Mouse (Mus musculus) kidney, embryonic 16.5 days (tissue): Measurements from ENCODE around the gene Prmt1. TPM values are rescaled to one million over a fixed set of nuclear protein-coding genes. Genes with fewer than 3 reads are reported as not detected.

Experiments used
- ATAC-seq: fragments of 200-750 bp; cut with Nextera tagmentation; 2 replicates; pipeline ENCODE4 v1.8.0; 2017; ENCODE audit warnings: moderate TSS enrichment; ENCODE audit not compliant: low FRiP score, low TSS enrichment
- H3K27ac ChIP-seq: fragments of 300-500 bp; sonication (generic); 2 replicates; pipeline ENCODE4 v1.5.1; 2014; ENCODE audit warnings: low read length
- H3K27me3 ChIP-seq: fragments of 300-500 bp; sonication (generic); 2 replicates; pipeline ENCODE4 v1.6.1; 2014; ENCODE audit warnings: low read length, control low read depth, mixed read lengths; ENCODE audit not compliant: insufficient read depth
- H3K36me3 ChIP-seq: fragments of 300-500 bp; sonication (generic); 2 replicates; pipeline ENCODE4 v1.6.1; 2014; ENCODE audit warnings: low read length, control low read depth, mixed read lengths; ENCODE audit not compliant: insufficient read depth
- H3K4me1 ChIP-seq: fragments of 300-500 bp; sonication (generic); 2 replicates; pipeline ENCODE4 v1.6.1; 2014; ENCODE audit warnings: low read length, control low read depth, mixed read lengths; ENCODE audit not compliant: insufficient read depth
- H3K4me2 ChIP-seq: fragments of 300-500 bp; sonication (generic); replicated peaks from 2 replicates; pipeline ENCODE4 v1.6.1; 2014; ENCODE audit warnings: low read depth, low read length
- H3K4me3 ChIP-seq: fragments of 300-500 bp; sonication (generic); 2 replicates; pipeline ENCODE4 v1.5.1; 2014; ENCODE audit warnings: mild to moderate bottlenecking, low read length
- H3K9ac ChIP-seq: fragments of 300-500 bp; sonication (generic); replicated peaks from 2 replicates; pipeline ENCODE4 v1.6.1; 2014; ENCODE audit warnings: low read length
- H3K9me3 ChIP-seq: fragments of 300-500 bp; sonication (generic); 2 replicates; pipeline ENCODE4 v1.6.1; 2016; ENCODE audit warnings: low read length, control low read depth
- WGBS: fragments of 180-500 bp; shearing (Covaris S2); extraction: QIAGEN DNeasy Blood & Tissue Kit; methylation state at CpG from one replicate; pipeline ENCODE4 v1.1.7; 2014; 5-methylcytosine and 5-hydroxymethylcytosine counted together
- polyA plus RNA-seq: library from polyadenylated mRNA; unstranded; fragments of >200 nt; fragmentation: Nextera tagmentation; extraction: Ambion mirVana; gene quantifications from 2 replicates; pipeline ENCODE4 v1.2.1, GENCODE M21; 2015

Prmt1 gene
- polyA plus RNA-seq, 1 experiment from 2014 or later = 701 TPM

GRCm38 (mm10) chr7:44966638-44967037 is 19.7 kb downstream of the Prmt1 start:
- no peaks in the 10 kb centered on the region for H3K9me3 ChIP-seq
- no peak overlapping the region for H3K27ac ChIP-seq
- no peak for ATAC-seq
- peaks cover 17% of the 10 kb centered on the region; the same call in 1 of the 2 replicates for H3K36me3 ChIP-seq
- H3K4me2 ChIP-seq = no peak overlapping the region
- no peak overlapping the region for H3K4me3 ChIP-seq
- WGBS = 70% methylated on average over 15 of the region's 15 CpGs
- no peaks in the 10 kb centered on the region for H3K27me3 ChIP-seq
- peaks cover 12% of the 10 kb centered on the region for H3K4me1 ChIP-seq
- no peak overlapping the region for H3K9ac ChIP-seq

DNA sequence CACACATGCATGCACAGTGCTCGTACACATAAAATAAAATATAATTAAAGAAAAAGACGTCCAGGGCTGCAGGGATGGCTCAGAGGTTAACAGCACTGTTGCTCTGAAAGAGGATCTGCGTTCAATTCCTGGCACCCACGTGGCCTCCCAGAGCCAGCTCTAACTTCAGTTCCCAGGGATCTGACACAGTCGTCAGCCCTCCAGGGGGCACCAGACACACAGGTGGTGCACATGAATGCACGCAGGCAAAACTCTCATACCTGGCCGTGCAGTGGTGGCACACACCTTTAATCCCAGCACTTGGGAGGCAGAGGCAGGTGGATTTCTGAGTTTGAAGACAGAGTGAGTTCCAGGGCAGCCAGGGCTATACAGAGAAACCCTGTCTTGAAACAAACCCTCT is 20.4 kb downstream of the Prmt1 start:
- 80% methylated on average over 7 of the region's 7 CpGs for WGBS
- Histone ChIP-seq H3K36me3 (peaks cover 17% of the 10 kb centered on the region; the same call in 1 of the 2 replicates), H3K4me3 (no peak overlapping the region), H3K9me3 (no peaks in the 10 kb centered on the region), H3K27me3 (no peaks in the 10 kb centered on the region), H3K9ac (no peak overlapping the region), H3K27ac (no peak overlapping the region), H3K4me2 (no peak overlapping the region), H3K4me1 (peaks cover 8% of the 10 kb centered on the region)
- ATAC-seq = no peak

- Histone ChIP-seq H3K9ac (no peak overlapping the region), H3K27me3 (no peaks in the 10 kb centered on the region), H3K4me3 (no peak overlapping the region), H3K4me2 (no peak overlapping the region), H3K36me3 (peaks cover 17% of the 10 kb centered on the region; the same call in 1 of the 2 replicates), H3K27ac (no peak overlapping the region), H3K4me1 (0 out of 2 replicates have a peak, but pooled peaks cover 5% of the 10 kb centered on the region), H3K9me3 (no peaks in the 10 kb centered on the region)
- WGBS = 95% methylated on average over 13 of the region's 13 CpGs
- ATAC-seq = no peak
Observed at GRCm38 (mm10) chr7:44964990-44965389, 21.4 kb downstream of the Prmt1 start.

DNA sequence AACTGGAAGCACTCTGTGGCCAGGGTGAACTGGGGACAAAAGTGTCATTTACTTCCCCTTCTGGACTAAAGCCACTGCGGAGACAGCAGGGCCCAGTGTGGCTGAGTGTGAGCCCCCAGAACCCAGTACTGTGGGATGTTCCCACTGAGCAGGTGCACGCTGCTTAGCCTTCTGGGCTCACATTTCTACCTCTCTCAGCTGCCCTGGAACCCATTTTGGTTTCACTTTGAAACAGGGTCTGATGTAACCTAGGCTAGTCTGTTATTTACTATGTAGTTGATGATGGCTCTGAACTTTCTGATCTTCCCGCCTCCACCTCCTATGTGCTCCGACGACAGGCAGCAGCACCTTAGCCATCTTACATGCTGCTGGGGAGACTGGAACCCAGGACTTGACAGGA is 23.5 kb downstream of the Prmt1 start:
- H3K27ac ChIP-seq = no peak overlapping the region
- H3K4me1 ChIP-seq = no peaks in the 10 kb centered on the region
- H3K36me3 ChIP-seq = peaks cover 17% of the 10 kb centered on the region; the same call in 1 of the 2 replicates
- no peak for ATAC-seq
- H3K4me2 ChIP-seq = no peak overlapping the region
- no peak overlapping the region for H3K4me3 ChIP-seq
- H3K27me3 ChIP-seq = no peaks in the 10 kb centered on the region
- 91% methylated on average over 5 of the region's 5 CpGs for WGBS
- H3K9me3 ChIP-seq = no peaks in the 10 kb centered on the region
- no peak overlapping the region for H3K9ac ChIP-seq

GRCm38 (mm10) chr7:44962337-44962736 is 24.0 kb downstream of the Prmt1 start:
- Histone ChIP-seq H3K4me2 (no peak overlapping the region), H3K4me3 (no peak overlapping the region)
- ATAC-seq = no peak

GRCm38 (mm10) chr7:44960512-44960910 is 25.9 kb downstream of the Prmt1 start:
- H3K27me3 ChIP-seq = no peaks in the 10 kb centered on the region
- H3K4me2 ChIP-seq = no peak overlapping the region
- WGBS = 85% methylated on average over 13 of the region's 13 CpGs
- H3K27ac ChIP-seq = no peak overlapping the region
- no peaks in the 10 kb centered on the region for H3K9me3 ChIP-seq
- H3K36me3 ChIP-seq = 0 out of 2 replicates have a peak, but pooled peaks cover 10% of the 10 kb centered on the region
- H3K4me3 ChIP-seq = no peak overlapping the region
- no peak overlapping the region for H3K9ac ChIP-seq
- ATAC-seq = no peak
- H3K4me1 ChIP-seq = peaks cover 8% of the 10 kb centered on the region; the same call in 1 of the 2 replicates

More at GRCm38 (mm10) chr7:44962337-44962736, 24.0 kb downstream of the Prmt1 start:
- 71% methylated on average over 8 of the region's 8 CpGs for WGBS
- H3K4me1 ChIP-seq = 0 out of 2 replicates have a peak, but pooled peaks cover 3% of the 10 kb centered on the region
- no peaks in the 10 kb centered on the region for H3K9me3 ChIP-seq
- no peaks in the 10 kb centered on the region for H3K27me3 ChIP-seq
- H3K9ac ChIP-seq = no peak overlapping the region
- H3K36me3 ChIP-seq = peaks cover 17% of the 10 kb centered on the region; the same call in 1 of the 2 replicates
- no peak overlapping the region for H3K27ac ChIP-seq

- Histone ChIP-seq H3K27ac (no peak overlapping the region), H3K4me3 (no peak overlapping the region), H3K9ac (no peak overlapping the region), H3K9me3 (no peaks in the 10 kb centered on the region), H3K4me1 (peaks cover 8% of the 10 kb centered on the region; the same call in 1 of the 2 replicates), H3K27me3 (no peaks in the 10 kb centered on the region), H3K36me3 (0 out of 2 replicates have a peak, but pooled peaks cover 5% of the 10 kb centered on the region), H3K4me2 (no peak overlapping the region)
- no peak for ATAC-seq
- WGBS = 76% methylated on average over 10 of the region's 10 CpGs
Observed at GRCm38 (mm10) chr7:44959874-44960511, 26.4 kb downstream of the Prmt1 start.

DNA sequence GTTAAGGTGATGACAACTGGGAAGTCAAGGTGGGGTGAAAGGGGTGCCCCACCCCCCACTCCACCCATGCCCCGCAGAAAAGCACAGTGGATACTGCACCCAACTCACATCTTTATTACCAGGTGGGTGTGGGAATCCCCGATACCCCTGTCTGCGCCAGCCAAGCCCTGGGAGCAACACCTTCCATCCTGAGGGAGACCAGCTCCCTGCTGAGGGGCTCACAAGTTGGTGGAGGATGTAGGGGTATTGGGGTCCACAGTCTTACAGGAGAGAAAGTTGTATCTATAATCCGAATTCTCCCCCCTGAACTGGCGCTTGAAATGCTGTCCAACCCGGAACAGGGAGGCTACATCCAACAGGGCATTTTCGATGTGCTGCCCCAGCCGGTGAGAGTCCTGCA is 27.1 kb downstream of the Prmt1 start:
- ATAC-seq = no peak
- Histone ChIP-seq H3K9ac (no peak overlapping the region), H3K36me3 (0 out of 2 replicates have a peak, but pooled peaks cover 3% of the 10 kb centered on the region)

GRCm38 (mm10) chr7:44958208-44958607 is 28.2 kb downstream of the Prmt1 start:
- Histone ChIP-seq H3K4me2 (no peak overlapping the region), H3K36me3 (no peaks in the 10 kb centered on the region), H3K9me3 (no peaks in the 10 kb centered on the region), H3K27me3 (no peaks in the 10 kb centered on the region), H3K27ac (no peak overlapping the region), H3K4me1 (peaks cover 8% of the 10 kb centered on the region; the same call in 1 of the 2 replicates), H3K9ac (no peak overlapping the region), H3K4me3 (no peak overlapping the region)
- no peak for ATAC-seq
- 52% methylated on average over 7 of the region's 7 CpGs for WGBS

More for the DNA sequence above, 27.1 kb downstream of the Prmt1 start:
- Histone ChIP-seq H3K4me1 (peaks cover 8% of the 10 kb centered on the region; the same call in 1 of the 2 replicates), H3K4me3 (no peak overlapping the region), H3K27me3 (no peaks in the 10 kb centered on the region), H3K9me3 (no peaks in the 10 kb centered on the region), H3K4me2 (no peak overlapping the region), H3K27ac (no peak overlapping the region)
- 87% methylated on average over 8 of the region's 8 CpGs for WGBS

DNA sequence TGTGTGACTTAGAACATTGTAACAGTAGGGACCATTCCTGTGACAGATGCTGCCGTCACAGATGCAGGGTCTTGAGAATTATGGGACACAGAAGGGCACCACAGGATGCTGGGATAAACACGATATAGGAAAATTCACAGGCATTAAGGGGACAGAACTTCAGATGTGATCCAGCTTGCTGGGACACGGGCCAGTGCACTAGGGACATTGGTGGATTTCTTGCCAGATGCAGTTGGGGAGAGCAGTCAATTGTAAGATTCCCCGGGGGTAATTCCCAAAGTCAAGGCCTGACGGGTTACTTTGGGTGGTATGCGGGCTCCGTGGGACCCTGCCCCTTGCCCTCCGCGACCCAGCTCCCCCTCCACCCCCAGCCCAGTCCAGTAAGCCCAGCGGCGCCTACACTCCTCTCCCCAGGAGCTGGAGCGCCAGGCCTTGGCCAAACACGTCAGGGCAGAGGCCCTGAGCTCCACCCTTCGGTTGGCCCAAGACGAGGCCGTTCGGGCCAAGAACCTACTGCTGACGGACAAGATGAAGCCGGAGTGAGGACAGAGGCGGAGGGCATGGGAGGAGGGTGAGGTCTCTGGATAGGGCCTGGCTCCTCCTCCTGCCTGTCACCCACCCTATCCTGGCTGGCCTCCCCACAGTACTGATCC is 29.1 kb downstream of the Prmt1 start:
- 59% methylated on average over 20 of the region's 20 CpGs for WGBS
- H3K9ac ChIP-seq = no peak overlapping the region
- H3K27me3 ChIP-seq = no peaks in the 10 kb centered on the region

More for the DNA sequence above, 29.1 kb downstream of the Prmt1 start:
- H3K36me3 ChIP-seq = no peaks in the 10 kb centered on the region
- no peak overlapping the region for H3K27ac ChIP-seq
- no peak overlapping the region for H3K4me3 ChIP-seq
- no peaks in the 10 kb centered on the region for H3K9me3 ChIP-seq
- no peak for ATAC-seq
- peaks cover 10% of the 10 kb centered on the region for H3K4me1 ChIP-seq
- no peak overlapping the region for H3K4me2 ChIP-seq
